ENCODE assay signal across 20 mouse cellular contexts in the genomic region with DNA sequence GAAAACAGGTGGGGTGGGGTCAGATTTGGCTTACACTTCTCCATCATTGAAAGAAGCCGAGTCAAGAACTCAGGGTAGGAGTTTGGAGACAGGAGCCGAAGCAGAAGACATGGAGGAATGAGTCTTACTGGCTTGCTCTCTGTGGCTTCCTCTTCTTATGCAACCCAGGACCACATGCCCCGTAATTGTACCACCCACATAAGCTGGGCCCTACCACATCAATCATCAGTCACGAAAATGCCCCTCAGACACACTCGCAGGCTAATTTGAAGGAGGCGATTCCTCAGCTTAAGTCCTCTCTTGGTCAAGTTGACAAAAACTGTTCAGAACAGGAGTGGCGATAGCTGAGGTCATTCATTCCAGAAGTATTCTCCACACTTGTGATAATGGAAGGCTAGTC. TPM values are rescaled to one million over a fixed set of nuclear protein-coding genes. Genes with fewer than 3 reads are reported as not detected.
A peak's percentile ranks its signal among the peaks of the same experiment; 100 is the strongest.
DNase-seq lines count a peak whose midpoint lies in the region; ATAC-seq and TF ChIP-seq lines count a peak whose summit lies in the region.
"Had no signal": no experiment of that assay in that cellular context is flagged by ENCODE, and none has a peak within 500 bp of the region (broad histone marks: within the 10 kb centered on the region; RNA-seq: fewer than 3 reads in every experiment).

No protein-coding gene starts in this region.

- peak; percentile 37 to 54; a peak in 3 of 4 replicates for ATAC-seq in hematopoietic stem cell, adult 5-6 weeks (replicated peaks in 1 of 2; ENCODE audit: insufficient read depth in 1 of 2, low FRiP score in 2 of 2, low TSS enrichment in 1 of 2, low read depth in 1 of 2, poor library complexity in 2 of 2, severe bottlenecking in 2 of 2)
- no peak for ATAC-seq in lung, postnatal 0 days
- ATAC-seq: activated CD4-positive, CD25-positive, alpha-beta regulatory T cell, adult 4 months; forebrain, embryonic 15.5 days; hindbrain, postnatal 0 days had no signal

- peak; percentile 78 for DNase-seq in heart, adult 11 months
- no peak for DNase-seq in heart, adult 9 months (ENCODE audit: low spot score in 2 of 2)
- DNase-seq in thymus, postnatal 25 days: peak; percentile 20
- DNase-seq in thymus, adult 2 months: no peak
- no peak for DNase-seq in kidney, postnatal 25 days
- DNase-seq in right cerebral cortex, postnatal 36 days (ENCODE audit: low spot score in 2 of 2): no peak
- no peak for DNase-seq in lung, postnatal 0 days (ENCODE audit: low spot score)
- DNase-seq: adrenal gland, adult 2 months; adrenal gland, postnatal 25 days; cerebellum, adult 18-20 months; cerebellum, adult 9-11 months; gastrocnemius, postnatal 36 days; heart, postnatal 10 days; heart, postnatal 4 days had no signal

- H3K4me3 ChIP-seq in thymus, adult 2 months (ENCODE audit: control insufficient read depth, insufficient read depth, low read length): no peak overlapping the region
- H3K4me3 ChIP-seq in lung, postnatal 0 days (ENCODE audit: low read depth, low read length): no peak overlapping the region
- H3K4me3 ChIP-seq: embryonic facial prominence, embryonic 12.5 days; forebrain, embryonic 15.5 days; hindbrain, embryonic 13.5 days had no signal

- TF ChIP-seq EP300 in lung, postnatal 0 days (IDR thresholded peaks at IDR 0.05): no peak

- no peaks in the 10 kb centered on the region for H3K36me3 ChIP-seq in thymus, adult 2 months (ENCODE audit: control insufficient read depth, insufficient read depth, low read length)
- no peaks in the 10 kb centered on the region for H3K36me3 ChIP-seq in lung, postnatal 0 days (ENCODE audit: insufficient read depth, low read length)
- H3K36me3 ChIP-seq: embryonic facial prominence, embryonic 12.5 days; forebrain, embryonic 15.5 days; hindbrain, embryonic 13.5 days had no signal

- H3K27ac ChIP-seq in thymus, adult 2 months (ENCODE audit: control insufficient read depth, insufficient read depth, low read length): no peak overlapping the region
- no peak overlapping the region for H3K27ac ChIP-seq in lung, postnatal 0 days (ENCODE audit: low read length)
- H3K27ac ChIP-seq: embryonic facial prominence, embryonic 12.5 days; forebrain, embryonic 15.5 days; hindbrain, embryonic 13.5 days; hindbrain, postnatal 0 days had no signal

- TF ChIP-seq CTCF in thymus, adult 2 months (IDR thresholded peaks at IDR 0.05; ENCODE audit: borderline replicate concordance, control insufficient read depth, extremely low read depth, insufficient read depth, low read length, poor library complexity): no peak
- TF ChIP-seq CTCF in lung, postnatal 0 days (IDR thresholded peaks at IDR 0.05): no peak

- WGBS in thymus, adult 2 months: 25% methylated on average over 7 of the region's 7 CpGs
- 65% methylated on average over 7 of the region's 7 CpGs for WGBS in lung, postnatal 0 days

- H3K27me3 ChIP-seq in thymus, adult 2 months (ENCODE audit: control insufficient read depth, insufficient read depth, low read length): no peaks in the 10 kb centered on the region
- no peaks in the 10 kb centered on the region for H3K27me3 ChIP-seq in lung, postnatal 0 days (replicated peaks; ENCODE audit: insufficient read depth, low read length)
- H3K27me3 ChIP-seq: embryonic facial prominence, embryonic 12.5 days; forebrain, embryonic 15.5 days; hindbrain, embryonic 13.5 days had no signal

- peaks cover 12% of the 10 kb centered on the region for H3K4me1 ChIP-seq in thymus, adult 2 months (replicated peaks; ENCODE audit: control insufficient read depth, insufficient read depth, low read length)
- H3K4me1 ChIP-seq in lung, postnatal 0 days (ENCODE audit: insufficient read depth, low read depth, low read length): 0 out of 2 replicates have a peak, but pooled peaks cover 2% of the 10 kb centered on the region
- H3K4me1 ChIP-seq: embryonic facial prominence, embryonic 12.5 days; forebrain, embryonic 15.5 days; hindbrain, embryonic 13.5 days had no signal

- no peak overlapping the region for H3K9ac ChIP-seq in lung, postnatal 0 days (replicated peaks; ENCODE audit: low read depth)
- H3K9ac ChIP-seq: embryonic facial prominence, embryonic 12.5 days; forebrain, embryonic 15.5 days; hindbrain, embryonic 13.5 days had no signal

- H3K4me2 ChIP-seq in lung, postnatal 0 days (replicated peaks; ENCODE audit: low read depth, low read length): no peak overlapping the region
- H3K4me2 ChIP-seq: embryonic facial prominence, embryonic 12.5 days; forebrain, embryonic 15.5 days; hindbrain, embryonic 13.5 days had no signal

- no peaks in the 10 kb centered on the region for H3K9me3 ChIP-seq in lung, postnatal 0 days (ENCODE audit: low read length)
- H3K9me3 ChIP-seq: embryonic facial prominence, embryonic 12.5 days; forebrain, embryonic 15.5 days; hindbrain, embryonic 13.5 days had no signal

- no peak for TF ChIP-seq POLR2A in thymus, adult 2 months (IDR thresholded peaks at IDR 0.05; ENCODE audit: control insufficient read depth, extremely low read depth, insufficient read depth, low read length, poor library complexity)

RNA-seq across cellular contexts. Expression of a gene that starts 35.9 kb away (rescaled TPM):
- polyA plus RNA-seq in thymus, adult 2 months (2012; rRNA removed): 55.6 and 62.8 TPM in 2 replicates
- total RNA-seq in hematopoietic stem cell, adult 5-6 weeks (2017): 16.4 and 22.3 TPM in 2 replicates
- 93.0 and 100 TPM in 2 replicates for polyA plus RNA-seq in lung, postnatal 0 days (2015; fragmentation: Nextera tagmentation; extraction: Ambion mirVana)

Comparison
In these comparisons a context has a peak if more than half of its experiments do, and no peak if none do; other contexts are left out.
1. DNase-seq: peak in heart, adult 11 months (single experiment) and thymus, postnatal 25 days (single experiment); none in heart, adult 9 months (0 of 2), thymus, adult 2 months (single experiment), kidney, postnatal 25 days (0 of 2), right cerebral cortex, postnatal 36 days (0 of 2) and lung, postnatal 0 days (single experiment).